Mouse (Mus musculus) lung, postnatal 0 days (tissue): Measurements from ENCODE around the gene Sntg2. TPM values are rescaled to one million over a fixed set of nuclear protein-coding genes. Genes with fewer than 3 reads are reported as not detected.

ENCODE experiments used
- ATAC-seq: fragments of 200-750 bp; cut with Nextera tagmentation; 2 replicates; pipeline ENCODE4 v1.8.0; 2017; ENCODE audit warnings: moderate library complexity
- DNase-seq: peaks from one replicate; pipeline ENCODE4 v3.0.0-alpha.2; 2016; ENCODE audit warnings: low spot score
- H3K27ac ChIP-seq: fragments of 300-500 bp; sonication (generic); 2 replicates; pipeline ENCODE4 v1.5.1; 2014; ENCODE audit warnings: antibody characterized with exemption, mild to moderate bottlenecking, low read length, mixed read lengths
- H3K27me3 ChIP-seq: fragments of 300-500 bp; sonication (generic); replicated peaks from 2 replicates; pipeline ENCODE4 v1.6.1; 2014; ENCODE audit warnings: low read length, mixed read lengths; ENCODE audit not compliant: insufficient read depth
- H3K36me3 ChIP-seq: fragments of 300-500 bp; sonication (generic); 2 replicates; pipeline ENCODE4 v1.6.1; 2014; ENCODE audit warnings: low read length, mixed read lengths; ENCODE audit not compliant: insufficient read depth
- H3K4me1 ChIP-seq: fragments of 300-500 bp; sonication (generic); 2 replicates; pipeline ENCODE4 v1.6.1; 2014; ENCODE audit warnings: antibody characterized with exemption, low read depth, low read length, mixed read lengths; ENCODE audit not compliant: insufficient read depth
- H3K4me2 ChIP-seq: fragments of 300-500 bp; sonication (generic); replicated peaks from 2 replicates; pipeline ENCODE4 v1.6.1; 2014; ENCODE audit warnings: low read depth, mild to moderate bottlenecking, low read length, moderate library complexity, mixed read lengths
- H3K4me3 ChIP-seq: fragments of 300-500 bp; sonication (generic); 2 replicates; pipeline ENCODE4 v1.5.1; 2014; ENCODE audit warnings: low read depth, low read length
- H3K9ac ChIP-seq: fragments of 300-500 bp; sonication (generic); replicated peaks from 2 replicates; pipeline ENCODE4 v1.6.1; 2014; ENCODE audit warnings: low read depth, mild to moderate bottlenecking
- H3K9me3 ChIP-seq: fragments of 300-500 bp; sonication (generic); 2 replicates; pipeline ENCODE4 v1.6.1; 2016; ENCODE audit warnings: low read length, mixed read lengths
- CTCF ChIP-seq: IDR thresholded peaks from 2 replicates; pipeline ENCODE4 v1.5.1; 2016; ENCODE audit warnings: antibody characterized with exemption, mild to moderate bottlenecking
- EP300 ChIP-seq: IDR thresholded peaks from 2 replicates; pipeline ENCODE4 v1.6.1; 2016; ENCODE audit warnings: antibody characterized with exemption, mild to moderate bottlenecking, control low read depth
- WGBS: fragments of 180-500 bp; shearing (Covaris S2); extraction: QIAGEN DNeasy Blood & Tissue Kit; methylation state at CpG from one replicate; pipeline ENCODE4 v1.1.7; 2014; 5-methylcytosine and 5-hydroxymethylcytosine counted together
- polyA plus RNA-seq: library from polyadenylated mRNA; unstranded; fragments of >200 nt; fragmentation: Nextera tagmentation; extraction: Ambion mirVana; gene quantifications from 2 replicates; pipeline ENCODE4 v1.2.1, GENCODE M21; 2015

Gene Sntg2
- polyA plus RNA-seq, 1 experiment from 2014 or later: 5.3 TPM

GRCm38 (mm10) chr12:30246286-30246945 lies 126.8 kb downstream of the Sntg2 start:
- no peak for TF ChIP-seq CTCF
- no peak for TF ChIP-seq EP300
- H3K9me3 ChIP-seq: no peaks in the 10 kb centered on the region
- 66% methylated on average over 5 of the region's 5 CpGs for WGBS
- no peaks in the 10 kb centered on the region for H3K27me3 ChIP-seq
- no peak for DNase-seq
- no peak overlapping the region for H3K9ac ChIP-seq
- ATAC-seq: no peak
- H3K36me3 ChIP-seq: no peaks in the 10 kb centered on the region
- H3K4me1 ChIP-seq: no peaks in the 10 kb centered on the region
- no peak overlapping the region for H3K27ac ChIP-seq
- no peak overlapping the region for H3K4me3 ChIP-seq
- H3K4me2 ChIP-seq: no peak overlapping the region

GRCm38 (mm10) chr12:30244194-30244593 lies 129.0 kb downstream of the Sntg2 start:
- H3K4me1 ChIP-seq: no peaks in the 10 kb centered on the region
- ATAC-seq (no peak), DNase-seq (peak; percentile 24)
- H3K9ac ChIP-seq: no peak overlapping the region
- no peaks in the 10 kb centered on the region for H3K9me3 ChIP-seq
- WGBS: 23% methylated on average over 2 of the region's 2 CpGs
- H3K27ac ChIP-seq: no peak overlapping the region
- no peaks in the 10 kb centered on the region for H3K27me3 ChIP-seq
- no peaks in the 10 kb centered on the region for H3K36me3 ChIP-seq
- TF ChIP-seq CTCF (no peak), EP300 (no peak)
- no peak overlapping the region for H3K4me3 ChIP-seq
- no peak overlapping the region for H3K4me2 ChIP-seq

GRCm38 (mm10) chr12:30240891-30241290 lies 132.3 kb downstream of the Sntg2 start:
- H3K4me1 ChIP-seq: no peaks in the 10 kb centered on the region
- H3K27me3 ChIP-seq: no peaks in the 10 kb centered on the region
- no peak overlapping the region for H3K4me3 ChIP-seq
- no peaks in the 10 kb centered on the region for H3K36me3 ChIP-seq
- TF ChIP-seq CTCF (no peak), EP300 (no peak)
- H3K9ac ChIP-seq: no peak overlapping the region
- DNase-seq (no peak), ATAC-seq (no peak)
- no peak overlapping the region for H3K27ac ChIP-seq
- no peaks in the 10 kb centered on the region for H3K9me3 ChIP-seq
- WGBS: 74% methylated on average over 3 of the region's 3 CpGs
- no peak overlapping the region for H3K4me2 ChIP-seq

GRCm38 (mm10) chr12:30234940-30235339 lies 138.2 kb downstream of the Sntg2 start:
- Histone ChIP-seq H3K36me3 (no peaks in the 10 kb centered on the region), H3K9ac (no peak overlapping the region), H3K4me3 (no peak overlapping the region), H3K27me3 (no peaks in the 10 kb centered on the region), H3K27ac (no peak overlapping the region), H3K4me1 (no peaks in the 10 kb centered on the region), H3K9me3 (no peaks in the 10 kb centered on the region), H3K4me2 (no peak overlapping the region)
- ATAC-seq (no peak), DNase-seq (no peak)
- no peak for TF ChIP-seq CTCF
- no peak for TF ChIP-seq EP300
- 80% methylated on average over 2 of the region's 2 CpGs for WGBS

- 90% methylated on average over 4 of the region's 4 CpGs for WGBS
- no peak for TF ChIP-seq EP300
- TF ChIP-seq CTCF: no peak
- H3K4me3 ChIP-seq: no peak overlapping the region
- H3K27ac ChIP-seq: no peak overlapping the region
- H3K9me3 ChIP-seq: no peaks in the 10 kb centered on the region
- H3K27me3 ChIP-seq: no peaks in the 10 kb centered on the region
- ATAC-seq (no peak), DNase-seq (no peak)
- no peak overlapping the region for H3K4me2 ChIP-seq
- no peaks in the 10 kb centered on the region for H3K4me1 ChIP-seq
- no peak overlapping the region for H3K9ac ChIP-seq
- H3K36me3 ChIP-seq: no peaks in the 10 kb centered on the region
Measured at GRCm38 (mm10) chr12:30228004-30228403, 145.2 kb downstream of the Sntg2 start.

- no peak overlapping the region for H3K4me2 ChIP-seq
- DNase-seq: no peak
- no peak for ATAC-seq
- H3K4me1 ChIP-seq: no peaks in the 10 kb centered on the region
- H3K4me3 ChIP-seq: no peak overlapping the region
- no peaks in the 10 kb centered on the region for H3K36me3 ChIP-seq
- no peak overlapping the region for H3K9ac ChIP-seq
- H3K27ac ChIP-seq: no peak overlapping the region
- 81% methylated on average over 5 of the region's 5 CpGs for WGBS
- H3K27me3 ChIP-seq: no peaks in the 10 kb centered on the region
- TF ChIP-seq EP300: no peak
- TF ChIP-seq CTCF: no peak
- H3K9me3 ChIP-seq: no peaks in the 10 kb centered on the region
Measured at GRCm38 (mm10) chr12:30226247-30226646, 146.9 kb downstream of the Sntg2 start.
